In genomic region chr17:47780470-47780869, GRCm38 (mm10) we compare ENCODE assay signal across 24 mouse cellular contexts. TPM values are rescaled to one million over a fixed set of nuclear protein-coding genes. Genes with fewer than 3 reads are reported as not detected.
"Had no signal": no experiment of that assay in that cellular context is flagged by ENCODE, and none has a peak within 500 bp of the region (broad histone marks: within the 10 kb centered on the region; RNA-seq: fewer than 3 reads in every experiment).

No protein-coding gene starts in this region.

- H3K27me3 ChIP-seq: lung, embryonic 15.5 days; midbrain, embryonic 13.5 days; neural tube, embryonic 15.5 days had no signal

- DNase-seq: liver, postnatal 0 days; lung, adult 2 months; lung, postnatal 14 days; lung, postnatal 36 days; retina, postnatal 1 day; right cerebral cortex, adult 18-20 months; right cerebral cortex, postnatal 25 days; right cerebral cortex, postnatal 4 days; spleen, adult 18-20 months; thymus, adult 2 months; thymus, postnatal 25 days; thymus, postnatal 4 days had no signal

- H3K4me1 ChIP-seq: neural tube, embryonic 13.5 days; neural tube, embryonic 15.5 days had no signal

- H3K36me3 ChIP-seq: lung, embryonic 15.5 days; midbrain, embryonic 13.5 days; neural tube, embryonic 13.5 days; neural tube, embryonic 15.5 days had no signal

- H3K9ac ChIP-seq: liver, postnatal 0 days; lung, embryonic 15.5 days; midbrain, embryonic 13.5 days; neural tube, embryonic 13.5 days; neural tube, embryonic 15.5 days had no signal

- H3K4me2 ChIP-seq: lung, embryonic 15.5 days; midbrain, embryonic 11.5 days; midbrain, embryonic 13.5 days; neural tube, embryonic 13.5 days; neural tube, embryonic 15.5 days had no signal

- H3K27ac ChIP-seq: lung, embryonic 15.5 days; macrophage; midbrain, embryonic 13.5 days; neural tube, embryonic 13.5 days; neural tube, embryonic 15.5 days had no signal

- H3K9me3 ChIP-seq: lung, embryonic 15.5 days; midbrain, embryonic 13.5 days; neural tube, embryonic 13.5 days; neural tube, embryonic 15.5 days had no signal

- H3K4me3 ChIP-seq: lung, embryonic 15.5 days; megakaryocyte, embryonic 14.5 days; midbrain, embryonic 13.5 days; myocyte; neural tube, embryonic 13.5 days; neural tube, embryonic 15.5 days had no signal

- ATAC-seq: liver, postnatal 0 days; midbrain, embryonic 13.5 days; midbrain, embryonic 16.5 days had no signal

RNA-seq across cellular contexts. Expression of gene Pgc, which starts 53.8 kb away (rescaled TPM):
- total RNA-seq: megakaryocyte progenitor cell, adult 5-6 weeks had no signal
- polyA plus RNA-seq: macrophage; midbrain, embryonic 11.5 days; midbrain, embryonic 13.5 days; myocyte; neural tube, embryonic 11.5 days; neural tube, embryonic 13.5 days; neural tube, embryonic 15.5 days; urinary bladder, adult 2 months had no signal

RNA-seq across cellular contexts. Expression of gene Mdfi, which starts 54.0 kb away (rescaled TPM):
- polyA plus RNA-seq: macrophage had no signal
